Mouse (Mus musculus) CH12.LX (cell line): Measurements from ENCODE around the gene Rab15.
A peak's percentile ranks its signal among the peaks of the same experiment; 100 is the strongest.

Experiments
- BHLHE40 ChIP-seq: IDR thresholded peaks from 2 replicates; pipeline ENCODE4 v1.6.1; 2011; ENCODE audit warnings: mild to moderate bottlenecking, low read depth, low read length, improper control_type of control experiment
- CHD1 ChIP-seq: IDR thresholded peaks from 2 replicates; pipeline ENCODE4 v1.6.1; 2012; ENCODE audit warnings: low read depth, low read length, improper control_type of control experiment, inconsistent platforms
- CHD2 ChIP-seq: IDR thresholded peaks from 2 replicates; pipeline ENCODE4 v1.6.1; 2011; ENCODE audit warnings: low read length, improper control_type of control experiment
- CTCF ChIP-seq, 2 experiments: IDR thresholded peaks in 1 of 2; conservative IDR thresholded peaks in 1 of 2; 2 replicates each; pipeline ENCODE4 v1.5.1; 2011 to 2012; ENCODE audit warnings: low read depth in 2 of 2, low read length in 2 of 2, improper control_type of control experiment in 1 of 2, inconsistent platforms in 1 of 2, mild to moderate bottlenecking in 1 of 2, moderate library complexity in 1 of 2
- ELF1 ChIP-seq: IDR thresholded peaks from 2 replicates; pipeline ENCODE4 v1.6.1; 2014; ENCODE audit warnings: low read depth, mild to moderate bottlenecking, inconsistent platforms, low read length, improper control_type of control experiment
- HCFC1 ChIP-seq: IDR thresholded peaks from 2 replicates; pipeline ENCODE4 v1.6.1; 2012; ENCODE audit warnings: low read depth, mild to moderate bottlenecking, inconsistent platforms, low read length, improper control_type of control experiment
- JUND ChIP-seq: conservative IDR thresholded peaks from 2 replicates; pipeline ENCODE4 v1.6.1; 2011; ENCODE audit warnings: low read depth, low read length, improper control_type of control experiment
- MYC ChIP-seq: IDR thresholded peaks from 2 replicates; pipeline ENCODE4 v1.6.1; 2011; ENCODE audit warnings: low read depth, mild to moderate bottlenecking, improper control_type of control experiment, low read length
- NRF1 ChIP-seq: IDR thresholded peaks from 2 replicates; pipeline ENCODE4 v1.6.1; 2014; ENCODE audit warnings: low read depth, mild to moderate bottlenecking, inconsistent platforms, low read length, improper control_type of control experiment, moderate library complexity
- POLR2A ChIP-seq: IDR thresholded peaks from 2 replicates; pipeline ENCODE4 v1.6.1; 2011; ENCODE audit warnings: low read depth, mild to moderate bottlenecking, improper control_type of control experiment, low read length
- RCOR1 ChIP-seq: conservative IDR thresholded peaks from 2 replicates; pipeline ENCODE4 v1.6.1; 2012; ENCODE audit warnings: low read depth, mild to moderate bottlenecking, inconsistent platforms, low read length, improper control_type of control experiment
- TCF12 ChIP-seq: IDR thresholded peaks from 2 replicates; pipeline ENCODE4 v1.6.1; 2014; ENCODE audit warnings: low read depth, mild to moderate bottlenecking, inconsistent platforms, low read length, improper control_type of control experiment
- UBTF ChIP-seq: IDR thresholded peaks from 2 replicates; pipeline ENCODE4 v1.6.1; 2012; ENCODE audit warnings: low read depth, mild to moderate bottlenecking, inconsistent platforms, low read length, improper control_type of control experiment, moderate library complexity

GRCm38 (mm10) chr12:76837101-76837843 is 14.6 kb upstream of the Rab15 start:
- TF ChIP-seq MYC, result peak; percentile 99
- peak; percentile 77 for TF ChIP-seq POLR2A
- peak; percentile 23 to 95; a peak in 3 of 4 replicates for TF ChIP-seq CTCF (conservative IDR thresholded peaks at IDR 0.05 in 1 of 2, IDR thresholded peaks at IDR 0.05 in 1 of 2; ENCODE audit: low read depth in 2 of 2, low read length in 2 of 2)
- peak; percentile 40; the same call in 1 of the 2 replicates for TF ChIP-seq NRF1
- peak; percentile 97 for TF ChIP-seq BHLHE40
- TF ChIP-seq JUND, result no peak
- 0 out of 2 replicates have a peak, but pooled peaks have one; percentile 26 for TF ChIP-seq CHD1
- TF ChIP-seq ELF1, result no peak; the same call in 1 of the 2 replicates
- TF ChIP-seq TCF12, result peak; percentile 52; the same call in 1 of the 2 replicates
- peak; percentile 45; the same call in 1 of the 2 replicates for TF ChIP-seq CHD2
- peak; percentile 92 for TF ChIP-seq HCFC1
- 0 out of 2 replicates have a peak, but pooled peaks have one; percentile 9 for TF ChIP-seq UBTF
- TF ChIP-seq RCOR1, result no peak
